Mouse (Mus musculus): Measurements from ENCODE around the gene Baiap2. TPM values are rescaled to one million over a fixed set of nuclear protein-coding genes. Genes with fewer than 3 reads are reported as not detected.

Gene Baiap2
- total and polyA plus RNA-seq, 2 experiments from 2014 or later, result 31.1 to 42.3 TPM

DNA sequence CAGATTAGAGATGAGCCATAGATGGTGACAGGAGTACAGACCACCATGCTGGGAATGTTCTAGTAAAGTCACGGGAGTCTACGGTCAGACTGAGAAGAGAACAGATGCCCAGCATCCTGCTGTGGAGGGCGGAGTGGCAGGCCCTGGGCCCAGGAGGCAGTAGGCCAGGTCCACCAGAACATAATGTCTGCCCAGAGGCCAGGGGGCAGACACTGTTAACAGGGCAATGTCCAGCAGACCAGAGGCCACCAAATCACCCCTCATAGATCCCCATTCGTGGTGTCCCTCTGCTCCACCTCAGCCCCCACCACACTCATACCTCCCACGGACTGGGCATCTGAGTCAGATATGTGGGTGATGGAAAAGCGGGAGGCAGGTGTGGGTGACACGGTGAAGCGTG, 66.4 kb downstream of the Baiap2 start:
- DNase-seq, result no peak
- Histone ChIP-seq H3K4me3 (ENCODE audit: low read depth, low read length) (no peak overlapping the region), H3K9ac (no peak overlapping the region), H3K27ac (ENCODE audit: low read depth, low read length) (no peak overlapping the region), H3K9me3 (ENCODE audit: low read length) (no peaks in the 10 kb centered on the region), H3K36me3 (ENCODE audit: insufficient read depth) (peaks cover 64% of the 10 kb centered on the region), H3K4me1 (ENCODE audit: insufficient read depth) (no peaks in the 10 kb centered on the region), H3K27me3 (ENCODE audit: insufficient read depth, low read length) (no peaks in the 10 kb centered on the region), H3K4me2 (ENCODE audit: low read depth) (no peak overlapping the region)
- ATAC-seq, result no peak
- no peak for TF ChIP-seq CTCF (IDR thresholded peaks at IDR 0.05; ENCODE audit: low read depth)
- WGBS, result 91% methylated on average over 8 of the region's 8 CpGs

DNA sequence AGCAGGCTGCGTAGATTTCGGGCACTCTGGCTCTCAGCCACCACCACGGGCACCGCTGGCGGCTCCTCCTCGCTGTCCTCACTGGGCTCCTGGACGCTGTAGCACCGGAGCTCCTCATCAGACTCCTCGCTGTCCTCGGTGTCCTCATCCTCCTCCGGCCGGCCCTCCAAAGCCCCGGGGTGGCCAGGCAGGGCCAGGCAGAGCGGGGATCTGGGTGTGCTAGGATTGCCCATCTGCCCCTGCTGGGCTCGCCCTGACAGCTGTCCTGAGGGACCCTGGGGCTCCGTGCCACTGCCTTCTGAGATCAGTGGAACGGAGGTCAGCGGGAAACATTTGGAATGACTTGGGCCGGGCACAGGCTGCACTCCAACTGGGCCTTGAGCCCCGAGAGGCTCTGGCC, 67.4 kb downstream of the Baiap2 start:
- TF ChIP-seq CTCF (IDR thresholded peaks at IDR 0.05; ENCODE audit: low read depth), result no peak
- ATAC-seq, result no peak
- Histone ChIP-seq H3K9ac (no peak overlapping the region), H3K4me2 (ENCODE audit: low read depth) (no peak overlapping the region), H3K4me1 (ENCODE audit: insufficient read depth) (no peaks in the 10 kb centered on the region), H3K4me3 (ENCODE audit: low read depth, low read length) (no peak overlapping the region), H3K27me3 (ENCODE audit: insufficient read depth, low read length) (no peaks in the 10 kb centered on the region), H3K27ac (ENCODE audit: low read depth, low read length) (no peak overlapping the region), H3K36me3 (ENCODE audit: insufficient read depth) (peaks cover 74% of the 10 kb centered on the region), H3K9me3 (ENCODE audit: low read length) (no peaks in the 10 kb centered on the region)
- DNase-seq, result no peak
- 86% methylated on average over 19 of the region's 20 CpGs for WGBS

- Histone ChIP-seq H3K36me3 (ENCODE audit: insufficient read depth) (peaks cover 78% of the 10 kb centered on the region), H3K27ac (ENCODE audit: low read depth, low read length) (no peak overlapping the region), H3K4me2 (ENCODE audit: low read depth) (no peak overlapping the region)
Observed at GRCm38 (mm10) chr11:120011114-120011760, 68.7 kb downstream of the Baiap2 start.

DNA sequence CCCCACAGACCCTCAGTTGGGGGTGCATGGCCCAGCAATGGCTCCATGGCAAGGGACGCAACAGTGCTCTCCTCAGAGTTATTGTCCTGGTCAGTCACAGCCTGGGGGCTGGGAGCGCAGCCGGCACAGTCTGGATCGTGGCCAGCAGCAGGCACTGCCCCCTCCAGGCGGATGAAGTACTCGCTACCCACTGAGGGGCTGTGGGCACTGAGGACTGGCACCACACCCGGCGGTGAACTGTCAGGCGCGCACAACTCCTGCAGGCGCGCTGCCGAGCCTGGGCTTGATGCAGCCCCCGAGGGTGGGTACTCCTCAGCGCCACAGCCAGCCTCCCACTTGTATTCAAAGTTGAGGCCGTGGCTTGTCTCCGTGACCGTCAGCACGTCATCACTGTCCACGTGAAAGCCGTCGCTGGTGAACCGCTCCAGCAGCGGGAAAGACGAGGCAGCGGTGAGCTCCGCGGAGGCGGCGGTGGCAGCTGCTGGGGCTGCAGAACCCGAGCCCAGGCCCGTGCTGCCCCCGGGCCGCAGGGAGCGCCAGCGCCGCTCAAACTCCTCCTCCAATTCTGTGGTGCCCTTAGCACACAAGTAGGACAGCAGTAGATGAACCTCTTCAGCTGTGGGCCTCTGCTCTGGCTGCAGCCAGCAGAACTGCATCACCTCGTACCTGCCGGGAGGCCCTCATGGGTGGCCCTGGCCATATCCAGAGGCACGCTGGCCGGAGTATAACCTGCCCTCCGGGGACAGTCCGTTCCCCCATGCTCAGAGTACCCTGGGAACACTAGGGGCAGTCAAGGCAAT, 69.4 kb downstream of the Baiap2 start:
- TF ChIP-seq CTCF (IDR thresholded peaks at IDR 0.05; ENCODE audit: low read depth), result peak; percentile 62
- H3K4me1 ChIP-seq (ENCODE audit: insufficient read depth), result no peaks in the 10 kb centered on the region
- no peak overlapping the region for H3K27ac ChIP-seq (ENCODE audit: low read depth, low read length)
- H3K9ac ChIP-seq, result no peak overlapping the region
- peaks cover 78% of the 10 kb centered on the region for H3K36me3 ChIP-seq (ENCODE audit: insufficient read depth)
- WGBS, result 41% methylated on average over 43 of the region's 43 CpGs
- no peak overlapping the region for H3K4me3 ChIP-seq (ENCODE audit: low read depth, low read length)
- 0 out of 2 replicates have a peak, but pooled peaks have one; percentile 18 for ATAC-seq
- H3K9me3 ChIP-seq (ENCODE audit: low read length), result no peaks in the 10 kb centered on the region
- no peak overlapping the region for H3K4me2 ChIP-seq (ENCODE audit: low read depth)
- DNase-seq, result peak; percentile 57
- H3K27me3 ChIP-seq (ENCODE audit: insufficient read depth, low read length), result no peaks in the 10 kb centered on the region

More at GRCm38 (mm10) chr11:120011114-120011760, 68.7 kb downstream of the Baiap2 start:
- Histone ChIP-seq H3K27me3 (ENCODE audit: insufficient read depth, low read length) (no peaks in the 10 kb centered on the region), H3K4me1 (ENCODE audit: insufficient read depth) (no peaks in the 10 kb centered on the region), H3K4me3 (ENCODE audit: low read depth, low read length) (no peak overlapping the region), H3K9me3 (ENCODE audit: low read length) (no peaks in the 10 kb centered on the region), H3K9ac (no peak overlapping the region)
- ATAC-seq, result no peak
- no peak for DNase-seq
- no peak for TF ChIP-seq CTCF (IDR thresholded peaks at IDR 0.05; ENCODE audit: low read depth)
- 75% methylated on average over 11 of the region's 11 CpGs for WGBS

DNA sequence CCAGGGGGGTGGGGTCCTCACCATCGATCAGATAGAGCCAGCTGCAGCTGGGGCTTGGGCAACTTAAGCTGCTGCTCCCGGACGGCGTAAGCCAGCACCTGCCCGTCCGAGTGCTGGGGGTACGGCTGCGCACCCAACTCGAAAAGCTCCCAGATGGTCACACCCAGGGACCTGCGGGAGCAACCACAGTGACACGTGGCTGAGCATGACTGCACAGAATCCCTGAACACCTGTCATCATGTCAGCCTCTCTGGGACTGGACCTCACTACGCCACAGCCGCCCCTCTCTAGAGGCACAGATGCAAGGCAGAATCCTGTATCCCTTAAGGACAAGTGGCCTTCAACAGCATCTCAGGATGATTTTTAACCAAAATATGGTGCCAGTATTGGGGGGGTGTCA, 70.1 kb downstream of the Baiap2 start:
- no peaks in the 10 kb centered on the region for H3K4me1 ChIP-seq (ENCODE audit: insufficient read depth)
- H3K4me3 ChIP-seq (ENCODE audit: low read depth, low read length), result no peak overlapping the region
- no peaks in the 10 kb centered on the region for H3K27me3 ChIP-seq (ENCODE audit: insufficient read depth, low read length)
- no peaks in the 10 kb centered on the region for H3K9me3 ChIP-seq (ENCODE audit: low read length)
- H3K9ac ChIP-seq, result no peak overlapping the region
- no peak overlapping the region for H3K4me2 ChIP-seq (ENCODE audit: low read depth)
- no peak overlapping the region for H3K27ac ChIP-seq (ENCODE audit: low read depth, low read length)
- TF ChIP-seq CTCF (IDR thresholded peaks at IDR 0.05; ENCODE audit: low read depth), result no peak
- ATAC-seq, result no peak
- H3K36me3 ChIP-seq (ENCODE audit: insufficient read depth), result peaks cover 76% of the 10 kb centered on the region
- DNase-seq, result no peak
- 81% methylated on average over 13 of the region's 13 CpGs for WGBS

GRCm38 (mm10) chr11:120013174-120013711, 70.7 kb downstream of the Baiap2 start:
- Histone ChIP-seq H3K4me3 (ENCODE audit: low read depth, low read length) (no peak overlapping the region), H3K9ac (no peak overlapping the region), H3K27me3 (ENCODE audit: insufficient read depth, low read length) (no peaks in the 10 kb centered on the region), H3K4me1 (ENCODE audit: insufficient read depth) (no peaks in the 10 kb centered on the region), H3K4me2 (ENCODE audit: low read depth) (peak overlapping the region; percentile 34), H3K27ac (ENCODE audit: low read depth, low read length) (no peak overlapping the region), H3K36me3 (ENCODE audit: insufficient read depth) (peaks cover 76% of the 10 kb centered on the region), H3K9me3 (ENCODE audit: low read length) (no peaks in the 10 kb centered on the region)
- ATAC-seq (peak; percentile 89), DNase-seq (peak; percentile 93)
- peak; percentile 93 for TF ChIP-seq CTCF (IDR thresholded peaks at IDR 0.05; ENCODE audit: low read depth)
- 16% methylated on average over 21 of the region's 21 CpGs for WGBS

- Histone ChIP-seq H3K27me3 (ENCODE audit: insufficient read depth, low read length) (no peaks in the 10 kb centered on the region), H3K4me3 (ENCODE audit: low read depth, low read length) (no peak overlapping the region), H3K9me3 (ENCODE audit: low read length) (no peaks in the 10 kb centered on the region), H3K9ac (no peak overlapping the region), H3K4me2 (ENCODE audit: low read depth) (no peak overlapping the region), H3K36me3 (ENCODE audit: insufficient read depth) (peaks cover 68% of the 10 kb centered on the region), H3K27ac (ENCODE audit: low read depth, low read length) (no peak overlapping the region), H3K4me1 (ENCODE audit: insufficient read depth) (no peaks in the 10 kb centered on the region)
- no peak for TF ChIP-seq CTCF (IDR thresholded peaks at IDR 0.05; ENCODE audit: low read depth)
- ATAC-seq (no peak), DNase-seq (no peak)
- WGBS, result 92% methylated on average over 4 of the region's 4 CpGs
Observed at GRCm38 (mm10) chr11:120014758-120015157, 72.2 kb downstream of the Baiap2 start.
